Mouse (Mus musculus) limb, embryonic 11.5 days (tissue): ENCODE data around the gene Rfpl4b. TPM values are rescaled to one million over a fixed set of nuclear protein-coding genes. Genes with fewer than 3 reads are reported as not detected.
"Not testable (repeated sequence)": the region's sequence is repeated elsewhere in the genome, so short reads cannot be mapped to it uniquely, and the experiment has no call there.

Experiments used
- ATAC-seq: fragments of 200-750 bp; cut with Nextera tagmentation; 2 replicates; pipeline ENCODE4 v1.8.0; 2017; ENCODE audit warnings: low read depth; ENCODE audit not compliant: insufficient number of reproducible peaks, low FRiP score, low TSS enrichment
- DNase-seq: peaks from one replicate; pipeline ENCODE4 v3.0.0-alpha.2; 2015; ENCODE audit warnings: low spot score
- H3K27ac ChIP-seq: fragments of 300-500 bp; sonication (generic); replicated peaks from 2 replicates; pipeline ENCODE4 v1.5.1; 2014; ENCODE audit warnings: low read depth, mild to moderate bottlenecking, low read length
- H3K27me3 ChIP-seq: fragments of 300-500 bp; sonication (generic); 2 replicates; pipeline ENCODE4 v1.6.1; 2014; ENCODE audit warnings: mild to moderate bottlenecking, low read length, mixed read lengths; ENCODE audit not compliant: control insufficient read depth, insufficient read depth
- H3K36me3 ChIP-seq: fragments of 300-500 bp; sonication (generic); 2 replicates; pipeline ENCODE4 v1.6.1; 2014; ENCODE audit warnings: mild to moderate bottlenecking, low read length, moderate library complexity, mixed read lengths; ENCODE audit not compliant: control insufficient read depth, insufficient read depth
- H3K4me1 ChIP-seq: fragments of 300-500 bp; sonication (generic); 2 replicates; pipeline ENCODE4 v1.6.1; 2014; ENCODE audit warnings: low read length, mixed read lengths; ENCODE audit not compliant: control insufficient read depth, insufficient read depth
- H3K4me2 ChIP-seq: fragments of 300-500 bp; sonication (generic); 2 replicates; pipeline ENCODE4 v1.6.1; 2014; ENCODE audit warnings: low read depth, mild to moderate bottlenecking, moderate library complexity; ENCODE audit not compliant: severe bottlenecking
- H3K4me3 ChIP-seq: fragments of 300-500 bp; sonication (generic); 2 replicates; pipeline ENCODE4 v1.5.1; 2014; ENCODE audit warnings: low read depth, low read length
- H3K9ac ChIP-seq: fragments of 300-500 bp; sonication (generic); 2 replicates; pipeline ENCODE4 v1.6.1; 2014; ENCODE audit warnings: mild to moderate bottlenecking, low read length
- H3K9me3 ChIP-seq: fragments of 300-500 bp; sonication (generic); 2 replicates; pipeline ENCODE4 v1.6.1; 2016; ENCODE audit warnings: low read length; ENCODE audit not compliant: control insufficient read depth
- WGBS: fragments of 180-500 bp; shearing (Covaris S2); extraction: QIAGEN DNeasy Blood & Tissue Kit; methylation state at CpG from one replicate; pipeline ENCODE4 v1.1.7; 2014; 5-methylcytosine and 5-hydroxymethylcytosine counted together
- polyA plus RNA-seq: library from polyadenylated mRNA; unstranded; fragments of >200 nt; fragmentation: Nextera tagmentation; extraction: Ambion mirVana; gene quantifications from 2 replicates; pipeline ENCODE4 v1.2.1, GENCODE M21; 2014

Rfpl4b gene
- not detected in 2 replicates for polyA plus RNA-seq

GRCm38 (mm10) chr10:38821679-38822078 is at the start of gene Rfpl4b:
Gene Rfpl4b, minus strand, starts transcription at chr10:38821779.
- H3K27ac ChIP-seq: no peak within 1 kb of the TSS
- no peak within 1 kb of the TSS for H3K4me2 ChIP-seq
- no peak within 1 kb of the TSS for H3K9ac ChIP-seq
- DNase-seq (no peak), ATAC-seq (no peak)
- no peaks in the 10 kb centered on the region for H3K27me3 ChIP-seq
- H3K36me3 ChIP-seq: no peaks in the 10 kb centered on the region
- no peak within 1 kb of the TSS for H3K4me3 ChIP-seq
- 91% methylated on average over 3 of the region's 3 CpGs for WGBS
- H3K9me3 ChIP-seq: no peaks in the 10 kb centered on the region; the same call in 1 of the 2 replicates
- no peaks in the 10 kb centered on the region for H3K4me1 ChIP-seq

- no peak for DNase-seq
- H3K9me3 ChIP-seq: no peaks in the 10 kb centered on the region
- H3K4me2 ChIP-seq: no peak overlapping the region
- WGBS: 42% methylated on average over 2 of the region's 2 CpGs
- H3K9ac ChIP-seq: no peak overlapping the region
- no peak for ATAC-seq
- no peak overlapping the region for H3K27ac ChIP-seq
- H3K36me3 ChIP-seq: no peaks in the 10 kb centered on the region
- no peaks in the 10 kb centered on the region for H3K27me3 ChIP-seq
- no peaks in the 10 kb centered on the region for H3K4me1 ChIP-seq
- H3K4me3 ChIP-seq: no peak overlapping the region
Measured at GRCm38 (mm10) chr10:38855186-38855585, 33.6 kb upstream of the Rfpl4b start.

GRCm38 (mm10) chr10:38850006-38850405 is 28.4 kb upstream of the Rfpl4b start:
- not testable (repeated sequence) for H3K9ac ChIP-seq, H3K4me1 ChIP-seq, H3K27ac ChIP-seq, H3K36me3 ChIP-seq, H3K4me2 ChIP-seq, H3K27me3 ChIP-seq, DNase-seq, H3K4me3 ChIP-seq, ATAC-seq, H3K9me3 ChIP-seq
- WGBS: 52% methylated on average over 5 of the region's 5 CpGs

DNA sequence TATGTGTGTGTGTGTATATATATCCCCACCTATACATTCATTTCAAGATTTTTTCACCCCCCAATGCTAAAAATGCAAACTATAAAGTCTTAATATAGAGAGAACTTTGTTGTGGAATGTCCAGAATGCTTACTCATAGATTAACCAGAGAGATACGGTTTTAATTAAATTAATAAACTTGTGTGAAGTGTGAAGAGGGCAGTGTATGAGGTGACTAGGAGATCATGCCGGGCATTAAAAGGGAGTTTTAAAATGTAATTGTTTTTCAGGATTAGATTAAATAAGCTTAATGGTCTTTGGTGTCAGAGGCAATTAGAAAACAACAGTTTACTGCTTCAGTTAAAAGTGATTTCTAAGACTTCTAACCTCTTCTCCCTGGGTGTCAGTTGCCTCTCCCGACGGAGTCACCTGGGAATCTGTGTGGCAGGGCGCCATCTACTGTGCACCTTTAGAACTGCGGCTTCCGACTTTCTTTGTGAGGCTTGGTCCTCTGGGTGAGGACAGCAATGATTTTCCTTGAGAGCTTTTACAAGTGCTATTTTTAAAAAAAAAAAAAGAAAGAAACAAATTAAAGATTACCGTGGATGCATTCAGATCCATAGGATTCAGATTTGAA is 27.4 kb upstream of the Rfpl4b start:
- no peaks in the 10 kb centered on the region for H3K4me1 ChIP-seq
- H3K27ac ChIP-seq: no peak overlapping the region
- no peak overlapping the region for H3K9ac ChIP-seq
- 10% methylated on average over 8 of the region's 8 CpGs for WGBS
- ATAC-seq: no peak
- peak; percentile 88 for DNase-seq
- H3K4me2 ChIP-seq: no peak overlapping the region
- no peaks in the 10 kb centered on the region for H3K9me3 ChIP-seq
- H3K4me3 ChIP-seq: no peak overlapping the region
- H3K36me3 ChIP-seq: no peaks in the 10 kb centered on the region
- H3K27me3 ChIP-seq: no peaks in the 10 kb centered on the region

DNA sequence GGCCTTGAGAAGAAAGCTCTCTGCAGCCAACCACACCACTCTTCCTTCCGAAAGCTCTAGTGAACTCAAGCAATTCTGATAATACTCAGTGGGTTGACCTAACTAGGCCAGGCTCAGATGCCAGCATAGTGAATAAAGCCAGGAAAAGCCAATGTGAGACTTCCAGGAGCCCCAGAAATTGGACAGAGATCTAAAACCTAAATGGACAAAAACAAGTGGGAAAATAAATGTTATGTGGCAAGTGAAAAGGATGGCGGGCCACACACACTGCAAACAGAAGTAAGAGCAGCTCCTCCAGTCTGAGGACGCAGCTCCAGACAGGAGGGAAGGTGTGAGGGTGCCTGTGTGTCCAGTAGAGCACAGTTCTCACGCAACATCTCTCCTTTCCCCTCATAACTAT is 26.7 kb upstream of the Rfpl4b start:
- no peaks in the 10 kb centered on the region for H3K4me1 ChIP-seq
- no peak overlapping the region for H3K27ac ChIP-seq
- no peaks in the 10 kb centered on the region for H3K9me3 ChIP-seq
- no peaks in the 10 kb centered on the region for H3K36me3 ChIP-seq
- 84% methylated on average over 4 of the region's 4 CpGs for WGBS
- no peak overlapping the region for H3K4me2 ChIP-seq
- H3K27me3 ChIP-seq: no peaks in the 10 kb centered on the region
- no peak for ATAC-seq
- no peak overlapping the region for H3K9ac ChIP-seq
- H3K4me3 ChIP-seq: no peak overlapping the region
- DNase-seq: no peak

- 33% methylated on average over 1 of the region's 1 CpGs for WGBS
- Histone ChIP-seq H3K36me3 (no peaks in the 10 kb centered on the region), H3K9me3 (no peaks in the 10 kb centered on the region; the same call in 1 of the 2 replicates), H3K4me2 (no peak overlapping the region), H3K27me3 (no peaks in the 10 kb centered on the region), H3K4me3 (no peak overlapping the region), H3K9ac (no peak overlapping the region), H3K27ac (no peak overlapping the region), H3K4me1 (no peaks in the 10 kb centered on the region)
- DNase-seq (no peak), ATAC-seq (no peak)
Measured at GRCm38 (mm10) chr10:38823741-38824140, 2.2 kb upstream of the Rfpl4b start.

GRCm38 (mm10) chr10:38806056-38806455 is 15.5 kb downstream of the Rfpl4b start:
- Histone ChIP-seq H3K27me3 (no peaks in the 10 kb centered on the region), H3K27ac (no peak overlapping the region), H3K9me3 (no peaks in the 10 kb centered on the region), H3K9ac (no peak overlapping the region), H3K4me3 (no peak overlapping the region), H3K4me2 (no peak overlapping the region), H3K36me3 (no peaks in the 10 kb centered on the region), H3K4me1 (no peaks in the 10 kb centered on the region)
- DNase-seq: no peak
- no peak for ATAC-seq
- 85% methylated on average over 2 of the region's 2 CpGs for WGBS

- Histone ChIP-seq H3K9me3 (no peaks in the 10 kb centered on the region), H3K27ac (no peak overlapping the region), H3K4me1 (no peaks in the 10 kb centered on the region), H3K9ac (no peak overlapping the region), H3K4me3 (no peak overlapping the region), H3K4me2 (no peak overlapping the region), H3K36me3 (no peaks in the 10 kb centered on the region), H3K27me3 (no peaks in the 10 kb centered on the region)
- ATAC-seq (no peak), DNase-seq (no peak)
- WGBS: 87% methylated on average over 8 of the region's 8 CpGs
Measured at GRCm38 (mm10) chr10:38804047-38804446, 17.5 kb downstream of the Rfpl4b start.

DNA sequence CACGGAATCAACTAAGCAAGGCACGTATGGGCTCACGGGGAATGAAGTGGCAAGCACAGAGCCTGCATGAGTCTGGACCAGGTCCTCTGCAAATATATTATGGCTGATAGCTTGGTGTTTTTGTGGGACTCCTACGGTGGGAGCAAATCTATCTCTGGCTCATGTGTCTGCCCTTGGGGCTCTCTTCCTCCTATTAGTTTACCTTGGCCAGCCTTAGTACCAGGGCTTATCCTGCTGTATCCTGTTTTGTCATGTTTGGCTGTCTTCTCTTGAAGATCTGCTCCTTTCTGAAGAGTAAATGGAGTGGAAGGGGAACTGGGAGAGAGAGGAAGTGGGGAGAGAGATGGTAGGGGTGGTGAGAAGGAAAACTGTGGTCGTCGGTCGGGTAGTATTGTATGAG is 18.3 kb downstream of the Rfpl4b start:
- WGBS: 92% methylated on average over 7 of the region's 7 CpGs
- no peaks in the 10 kb centered on the region for H3K4me1 ChIP-seq
- no peak overlapping the region for H3K4me3 ChIP-seq
- no peaks in the 10 kb centered on the region for H3K9me3 ChIP-seq
- DNase-seq (no peak), ATAC-seq (no peak)
- no peak overlapping the region for H3K27ac ChIP-seq
- H3K36me3 ChIP-seq: no peaks in the 10 kb centered on the region
- H3K27me3 ChIP-seq: no peaks in the 10 kb centered on the region
- no peak overlapping the region for H3K4me2 ChIP-seq
- H3K9ac ChIP-seq: no peak overlapping the region
